Mouse (Mus musculus) left cerebral cortex, adult 2 months (tissue): ENCODE measurements at regions not wholly inside any gene's neighbourhood (a gene's known extent, or its start where the extent isn't known, plus 50 kb on each side); places are given as distances from the start of the nearest gene placed in this dataset.
A peak's percentile ranks its signal among the peaks of the same experiment; 100 is the strongest.

ENCODE experiments used
- DNase-seq, 2 experiments: peaks; one replicate each; pipeline ENCODE4 v3.0.0; 2021 to 2022; ENCODE audit warnings: low spot score in 2 of 2, mixed read lengths in 1 of 2; ENCODE audit errors: extremely low spot score in 1 of 2
- H3K27ac ChIP-seq: fragments of 200-600 bp; 2 replicates; pipeline ENCODE4 v1.8.1; 2022
- H3K4me3 ChIP-seq: fragments of 200-600 bp; 2 replicates; pipeline ENCODE4 v1.8.1; 2022
- CTCF ChIP-seq: fragments of 200-600 bp; IDR thresholded peaks from 2 replicates; pipeline ENCODE4 v1.8.1; 2022; ENCODE audit warnings: antibody characterized with exemption, mild to moderate bottlenecking, moderate library complexity
- intact Hi-C: fragments of 180-260 bp; cut with DNase I; formaldehyde crosslinking; loops from one replicate; pipeline ENCODE4 v1.15.1; 2025

GRCm38 (mm10) chr1:108339827-108340226 is 750.0 kb downstream of the Serpinb8 start:
- no peak for TF ChIP-seq CTCF
- intact Hi-C loops: no loop called here
- no peak for DNase-seq
- Histone ChIP-seq H3K4me3 (no peak overlapping the region), H3K27ac (no peak overlapping the region)

GRCm38 (mm10) chr1:108341352-108341751 is 751.5 kb downstream of the Serpinb8 start:
- intact Hi-C loops: no loop called here
- H3K27ac ChIP-seq: no peak overlapping the region
- no peak for TF ChIP-seq CTCF
- DNase-seq: no peak
- no peak overlapping the region for H3K4me3 ChIP-seq

DNA sequence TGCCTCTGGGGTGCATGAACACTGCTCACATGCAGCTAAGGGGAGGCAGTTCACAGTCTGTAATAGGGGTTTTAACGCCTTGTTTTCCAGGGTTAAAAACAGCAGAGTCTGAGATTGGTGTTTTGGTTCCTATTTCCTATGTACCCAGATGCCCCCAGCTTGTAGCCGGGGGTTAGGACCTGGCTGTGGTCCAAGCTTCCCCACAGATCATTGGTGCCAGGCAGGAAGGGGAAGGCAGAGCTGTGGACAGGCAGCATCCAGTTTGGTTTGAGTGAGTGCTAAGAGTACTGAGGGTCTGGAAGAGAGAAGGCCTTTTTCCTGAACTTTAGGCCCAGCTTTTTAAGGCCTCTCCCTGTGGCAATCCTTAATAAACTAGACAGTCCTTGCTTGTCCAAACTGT is 774.0 kb downstream of the Serpinb8 start:
- H3K27ac ChIP-seq: no peak overlapping the region
- no peak overlapping the region for H3K4me3 ChIP-seq
- intact Hi-C loops: no loop called here
- no peak for DNase-seq
- TF ChIP-seq CTCF: no peak

- no peak overlapping the region for H3K27ac ChIP-seq
- intact Hi-C loops: no loop called here
- no peak for DNase-seq
Measured at GRCm38 (mm10) chr1:108369904-108370600, 780.2 kb downstream of the Serpinb8 start.

GRCm38 (mm10) chr1:108389930-108390329 is 800.1 kb downstream of the Serpinb8 start:
- no peak for DNase-seq
- H3K4me3 ChIP-seq: no peak overlapping the region
- intact Hi-C loops: no loop called here

More at GRCm38 (mm10) chr1:108369904-108370600, 780.2 kb downstream of the Serpinb8 start:
- no peak overlapping the region for H3K4me3 ChIP-seq
- TF ChIP-seq CTCF: no peak

GRCm38 (mm10) chr1:108390497-108390896 is 800.7 kb downstream of the Serpinb8 start:
- DNase-seq: no peak
- no peak overlapping the region for H3K4me3 ChIP-seq
- H3K27ac ChIP-seq: peak overlapping the region; percentile 50; the same call in 1 of the 2 replicates
- intact Hi-C loops: no loop called here
- TF ChIP-seq CTCF: no peak

More at GRCm38 (mm10) chr1:108389930-108390329, 800.1 kb downstream of the Serpinb8 start:
- no peak for TF ChIP-seq CTCF
- no peak overlapping the region; the same call in 1 of the 2 replicates for H3K27ac ChIP-seq

GRCm38 (mm10) chr1:108439845-108440244 is 850.0 kb downstream of the Serpinb8 start:
- intact Hi-C loops: no loop called here
- DNase-seq: no peak
- no peak overlapping the region for H3K4me3 ChIP-seq
- no peak overlapping the region for H3K27ac ChIP-seq
- TF ChIP-seq CTCF: no peak

GRCm38 (mm10) chr1:108452776-108453175 is 863.0 kb downstream of the Serpinb8 start:
- H3K4me3 ChIP-seq: no peak overlapping the region
- intact Hi-C loops: no loop called here
- no peak overlapping the region for H3K27ac ChIP-seq
- no peak for DNase-seq
- no peak for TF ChIP-seq CTCF

GRCm38 (mm10) chr1:108472031-108472430 is 882.2 kb downstream of the Serpinb8 start:
- no peak overlapping the region for H3K4me3 ChIP-seq
- TF ChIP-seq CTCF: no peak
- no peak overlapping the region for H3K27ac ChIP-seq
- intact Hi-C loops: no loop called here
- DNase-seq: no peak

DNA sequence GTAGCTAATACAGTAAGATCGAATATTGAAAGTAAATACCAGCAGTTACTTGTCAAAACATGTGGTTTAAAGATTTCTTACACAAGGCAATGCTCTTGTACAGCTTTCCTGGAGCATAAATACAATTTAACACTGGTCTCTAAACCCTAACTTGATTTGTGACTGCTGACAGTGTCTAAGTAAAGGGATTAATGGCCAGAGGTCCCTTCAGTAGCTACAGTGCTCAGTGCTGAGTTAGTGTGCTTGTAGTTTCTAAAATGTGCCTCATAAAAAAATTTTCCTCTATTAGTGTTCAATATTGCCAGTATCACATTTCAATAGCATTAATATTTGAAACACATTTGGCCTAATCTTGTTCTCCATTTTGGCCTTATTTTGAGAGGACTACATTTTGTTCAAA is 909.0 kb downstream of the Serpinb8 start:
- no peak for TF ChIP-seq CTCF
- H3K4me3 ChIP-seq: no peak overlapping the region
- intact Hi-C loops: no loop called here
- H3K27ac ChIP-seq: no peak overlapping the region
- no peak for DNase-seq

GRCm38 (mm10) chr1:108527424-108527823 is 937.6 kb downstream of the Serpinb8 start:
- no peak overlapping the region for H3K4me3 ChIP-seq
- TF ChIP-seq CTCF: no peak
- H3K27ac ChIP-seq: no peak overlapping the region
- no peak for DNase-seq
- intact Hi-C loops: no loop called here

- intact Hi-C loops: no loop called here
- Histone ChIP-seq H3K27ac (no peak overlapping the region), H3K4me3 (no peak overlapping the region)
- TF ChIP-seq CTCF: no peak
- no peak for DNase-seq
Measured at GRCm38 (mm10) chr1:108538238-108538637, 948.4 kb downstream of the Serpinb8 start.

DNA sequence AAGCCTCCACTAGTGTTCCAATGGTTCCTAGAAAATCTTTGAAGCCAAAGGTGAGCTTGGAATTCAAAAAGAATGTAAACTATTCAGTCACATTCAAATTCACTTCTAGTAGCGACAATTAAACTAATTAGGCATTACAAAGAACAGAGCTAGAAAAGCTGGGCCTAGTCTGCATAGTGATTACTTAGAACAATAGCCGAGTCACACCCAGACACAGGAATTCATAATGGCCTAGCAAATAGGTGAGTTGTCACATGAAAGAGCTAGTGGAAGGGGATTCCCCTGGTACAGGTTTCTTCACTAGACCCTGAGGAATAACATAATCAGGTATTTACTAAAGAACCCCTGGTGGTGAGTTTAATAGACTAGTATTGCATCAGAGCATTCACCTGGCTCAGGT is 958.9 kb downstream of the Serpinb8 start:
- no peak overlapping the region for H3K27ac ChIP-seq
- no peak for DNase-seq
- intact Hi-C loops: no loop called here
- no peak overlapping the region for H3K4me3 ChIP-seq
- no peak for TF ChIP-seq CTCF
